Mouse (Mus musculus): ENCODE results near the gene Sorcs2.

DNA sequence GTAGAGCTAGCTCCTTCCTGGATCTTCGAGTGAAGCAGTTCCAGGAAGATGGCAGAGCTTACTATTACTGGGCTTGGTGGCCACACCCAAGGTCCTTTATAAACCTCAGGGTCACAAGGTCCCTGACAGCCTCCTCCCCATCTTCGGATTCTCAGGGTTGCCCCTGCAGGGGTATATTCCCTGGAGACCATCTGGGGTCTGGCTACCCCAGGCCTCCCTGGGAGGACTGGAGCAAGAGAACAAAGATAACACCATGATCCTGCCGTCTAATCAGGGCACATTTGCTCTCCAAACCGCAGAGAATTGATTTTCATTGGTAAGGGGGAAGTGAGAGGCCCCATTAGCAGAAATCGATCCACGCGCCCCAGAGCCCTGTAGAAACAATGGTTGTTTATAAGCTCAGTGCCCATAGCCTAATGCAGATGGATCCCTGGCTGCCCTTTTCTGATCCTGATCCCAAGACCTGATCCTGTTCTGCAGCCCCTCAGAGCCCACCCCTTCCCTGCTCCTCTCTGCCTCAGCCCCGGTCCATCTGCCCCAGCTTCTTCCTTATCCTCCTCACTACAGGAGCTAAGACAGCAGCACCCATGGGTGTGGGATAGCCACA lies 243.0 kb downstream of the Sorcs2 start:
- no peak for TF ChIP-seq CTCF (conservative IDR thresholded peaks at IDR 0.05; ENCODE audit: low read length)
- TF ChIP-seq NANOG (IDR thresholded peaks at IDR 0.05; ENCODE audit: borderline replicate concordance, low read length), result no peak
